Mouse (Mus musculus): ENCODE measurements at regions not wholly inside any gene's neighbourhood (a gene's known extent, or its start where the extent isn't known, plus 50 kb on each side); places are given as distances from the start of the nearest gene placed in this dataset.

GRCm38 (mm10) chr3:149721832-149722231 lies 731.5 kb upstream of the Adgrl2 start:
- TF ChIP-seq FLI1 (IDR thresholded peaks at IDR 0.05; ENCODE audit: low read length), result no peak
- no peak for TF ChIP-seq GATA1 (IDR thresholded peaks at IDR 0.05; ENCODE audit: borderline replicate concordance, low read length)

Data from megakaryocyte, embryonic 14.5 days (primary cell).